Mouse (Mus musculus): ENCODE measurements around the gene Ablim1. TPM values are rescaled to one million over a fixed set of nuclear protein-coding genes. Genes with fewer than 3 reads are reported as not detected.
A peak's percentile ranks its signal among the peaks of the same experiment; 100 is the strongest.

Gene Ablim1
- polyA plus RNA-seq, 1 experiment from 2014 or later: 40.5 TPM

DNA sequence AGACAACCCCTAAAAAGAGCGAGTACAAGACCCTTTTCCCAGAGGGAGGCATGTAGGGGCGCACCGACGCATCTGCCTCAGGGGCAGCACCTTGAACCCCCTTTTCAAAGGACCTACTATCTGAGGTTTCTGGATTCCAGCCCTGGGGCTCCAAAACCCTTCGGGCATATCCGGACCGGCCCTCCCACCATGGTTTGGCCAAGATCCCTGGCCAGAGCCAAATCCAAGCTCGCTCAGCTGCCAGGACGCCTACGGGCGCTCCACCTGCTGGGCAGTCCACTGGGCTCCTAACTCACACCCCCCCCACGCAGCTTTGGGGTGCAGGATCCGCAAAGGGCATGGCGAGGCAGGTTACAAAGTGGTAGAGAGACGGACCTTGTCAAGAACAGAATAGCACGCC, 307.4 kb downstream of the Ablim1 start:
- Histone ChIP-seq H3K9ac (ENCODE audit: low read depth, low read length) (peak overlapping the region; percentile 64), H3K36me3 (ENCODE audit: insufficient read depth, low read length) (no peaks in the 10 kb centered on the region), H3K9me3 (replicated peaks; ENCODE audit: low read length) (no peaks in the 10 kb centered on the region), H3K4me2 (ENCODE audit: low read length) (peak overlapping the region; percentile 85), H3K4me3 (replicated peaks; ENCODE audit: low read depth, low read length) (peak overlapping the region; percentile 49), H3K27ac (peak overlapping the region; percentile 42; the same call in 1 of the 2 replicates), H3K4me1 (replicated peaks; ENCODE audit: insufficient read depth, low read length) (peaks cover 14% of the 10 kb centered on the region), H3K27me3 (ENCODE audit: insufficient read depth, low read length) (no peaks in the 10 kb centered on the region)
- no peak for DNase-seq (ENCODE audit: low spot score)
- TF ChIP-seq CTCF (IDR thresholded peaks at IDR 0.05; ENCODE audit: low read depth): peak; percentile 39; the same call in 1 of the 2 replicates
- 0 out of 2 replicates have a peak, but pooled peaks have one; percentile 9 for ATAC-seq (replicated peaks; ENCODE audit: low FRiP score, low read depth)
- 55% methylated on average over 16 of the region's 16 CpGs for WGBS

DNA sequence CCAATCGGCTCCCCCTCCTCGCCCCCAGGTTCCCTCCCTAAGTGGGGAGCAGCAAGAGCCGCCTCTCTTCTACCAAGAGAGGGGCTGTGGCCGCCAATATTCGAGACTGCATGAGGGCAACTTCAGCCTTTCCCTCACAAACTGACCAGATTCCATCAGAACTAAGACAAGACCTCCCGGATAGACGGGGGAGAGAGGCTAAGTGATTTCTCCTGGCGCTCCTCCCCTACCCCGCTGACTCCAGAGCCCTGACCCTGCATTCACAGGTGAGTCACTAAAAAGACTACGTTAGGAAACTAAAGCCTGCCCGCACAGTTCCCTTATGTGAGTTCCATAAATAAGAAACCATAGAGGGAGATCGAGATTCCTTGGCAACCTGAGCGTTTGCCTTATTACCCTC, 307.9 kb downstream of the Ablim1 start:
- ATAC-seq (replicated peaks; ENCODE audit: low FRiP score, low read depth): no peak
- Histone ChIP-seq H3K9me3 (replicated peaks; ENCODE audit: low read length) (no peaks in the 10 kb centered on the region), H3K27ac (no peak overlapping the region; the same call in 1 of the 2 replicates), H3K4me3 (replicated peaks; ENCODE audit: low read depth, low read length) (peak overlapping the region; percentile 49), H3K4me1 (replicated peaks; ENCODE audit: insufficient read depth, low read length) (peaks cover 14% of the 10 kb centered on the region), H3K27me3 (ENCODE audit: insufficient read depth, low read length) (no peaks in the 10 kb centered on the region), H3K4me2 (ENCODE audit: low read length) (peak overlapping the region; percentile 85), H3K9ac (ENCODE audit: low read depth, low read length) (peak overlapping the region; percentile 64), H3K36me3 (ENCODE audit: insufficient read depth, low read length) (no peaks in the 10 kb centered on the region)
- TF ChIP-seq CTCF (IDR thresholded peaks at IDR 0.05; ENCODE audit: low read depth): no peak
- WGBS: 47% methylated on average over 13 of the region's 13 CpGs
- no peak for DNase-seq (ENCODE audit: low spot score)

DNA sequence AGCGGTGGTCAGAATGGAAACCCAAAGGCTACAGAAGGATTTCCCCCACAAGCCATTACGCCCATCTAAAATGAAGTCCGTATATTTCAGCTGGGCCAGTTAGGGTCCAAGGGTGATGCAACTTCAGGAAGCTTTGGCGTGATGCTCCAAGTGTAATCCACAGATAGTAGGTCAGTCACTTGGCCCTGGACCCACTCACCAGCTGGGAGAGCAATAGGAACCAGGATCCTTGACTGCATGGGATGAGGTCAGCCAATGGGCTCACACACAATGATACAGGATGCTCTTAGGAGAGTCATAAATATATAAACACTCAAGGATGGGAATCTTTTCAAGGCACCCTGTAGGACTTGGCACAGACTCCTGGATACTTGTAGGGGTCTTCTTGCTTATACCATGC, 309.7 kb downstream of the Ablim1 start:
- ATAC-seq (replicated peaks; ENCODE audit: low FRiP score, low read depth) (no peak), DNase-seq (ENCODE audit: low spot score) (no peak)
- Histone ChIP-seq H3K27ac (no peak overlapping the region), H3K4me1 (replicated peaks; ENCODE audit: insufficient read depth, low read length) (peaks cover 14% of the 10 kb centered on the region), H3K27me3 (ENCODE audit: insufficient read depth, low read length) (no peaks in the 10 kb centered on the region), H3K4me2 (ENCODE audit: low read length) (no peak overlapping the region), H3K36me3 (ENCODE audit: insufficient read depth, low read length) (no peaks in the 10 kb centered on the region), H3K9ac (ENCODE audit: low read depth, low read length) (no peak overlapping the region), H3K9me3 (replicated peaks; ENCODE audit: low read length) (no peaks in the 10 kb centered on the region), H3K4me3 (replicated peaks; ENCODE audit: low read depth, low read length) (no peak overlapping the region)
- no peak for TF ChIP-seq CTCF (IDR thresholded peaks at IDR 0.05; ENCODE audit: low read depth)
- 91% methylated on average over 4 of the region's 4 CpGs for WGBS

GRCm38 (mm10) chr19:57003460-57003810, 311.3 kb downstream of the Ablim1 start:
- Histone ChIP-seq H3K27ac (peak overlapping the region; percentile 60), H3K27me3 (ENCODE audit: insufficient read depth, low read length) (no peaks in the 10 kb centered on the region), H3K4me1 (replicated peaks; ENCODE audit: insufficient read depth, low read length) (peaks cover 14% of the 10 kb centered on the region), H3K9ac (ENCODE audit: low read depth, low read length) (no peak overlapping the region), H3K4me2 (ENCODE audit: low read length) (peak overlapping the region; percentile 37), H3K4me3 (replicated peaks; ENCODE audit: low read depth, low read length) (no peak overlapping the region), H3K36me3 (ENCODE audit: insufficient read depth, low read length) (no peaks in the 10 kb centered on the region), H3K9me3 (replicated peaks; ENCODE audit: low read length) (no peaks in the 10 kb centered on the region)
- no peak for TF ChIP-seq CTCF (IDR thresholded peaks at IDR 0.05; ENCODE audit: low read depth)
- DNase-seq (ENCODE audit: low spot score) (peak; percentile 75), ATAC-seq (replicated peaks; ENCODE audit: low FRiP score, low read depth) (no peak)
- WGBS: 12% methylated on average over 7 of the region's 7 CpGs

DNA sequence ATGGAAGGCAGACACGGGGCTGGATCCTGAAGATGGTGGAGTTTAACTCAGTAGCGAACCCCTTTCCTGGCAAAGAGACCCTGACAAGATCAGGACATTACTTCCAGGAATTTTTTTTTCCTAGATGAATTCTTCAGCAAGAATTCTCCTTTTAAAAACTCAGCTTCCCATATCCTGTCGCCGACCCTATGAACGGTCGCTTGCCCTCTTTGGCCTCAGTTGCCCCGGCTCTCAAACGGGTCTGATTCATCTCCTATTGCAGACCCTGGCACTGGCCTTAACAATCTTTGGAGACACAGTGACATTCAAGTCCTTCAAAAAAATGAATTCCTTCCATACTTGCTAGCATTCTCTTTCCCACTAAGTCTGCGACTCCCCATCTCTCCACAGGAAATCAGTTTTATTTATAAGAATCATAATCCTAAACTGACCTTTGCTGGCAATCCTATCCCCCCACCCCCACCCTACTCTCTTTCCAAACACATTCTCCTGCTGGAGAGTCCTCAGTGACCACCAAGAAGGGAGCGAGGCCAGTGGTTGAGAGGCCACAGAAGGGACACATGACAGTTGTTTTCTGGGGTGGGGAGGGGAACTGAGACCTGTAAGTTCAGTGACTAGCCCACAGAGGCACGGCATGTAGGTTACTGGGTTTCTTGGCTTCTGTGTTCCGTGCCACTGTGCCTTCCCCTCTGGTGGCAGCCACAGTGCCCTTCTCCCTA, 311.8 kb downstream of the Ablim1 start:
- TF ChIP-seq CTCF (IDR thresholded peaks at IDR 0.05; ENCODE audit: low read depth): no peak
- peaks cover 14% of the 10 kb centered on the region for H3K4me1 ChIP-seq (replicated peaks; ENCODE audit: insufficient read depth, low read length)
- peak overlapping the region; percentile 37 for H3K4me2 ChIP-seq (ENCODE audit: low read length)
- no peaks in the 10 kb centered on the region for H3K27me3 ChIP-seq (ENCODE audit: insufficient read depth, low read length)
- H3K27ac ChIP-seq: peak overlapping the region; percentile 60
- no peak overlapping the region for H3K9ac ChIP-seq (ENCODE audit: low read depth, low read length)
- no peak for ATAC-seq (replicated peaks; ENCODE audit: low FRiP score, low read depth)
- 43% methylated on average over 12 of the region's 12 CpGs for WGBS
- H3K9me3 ChIP-seq (replicated peaks; ENCODE audit: low read length): no peaks in the 10 kb centered on the region
- DNase-seq (ENCODE audit: low spot score): peak; percentile 69
- no peaks in the 10 kb centered on the region for H3K36me3 ChIP-seq (ENCODE audit: insufficient read depth, low read length)
- H3K4me3 ChIP-seq (replicated peaks; ENCODE audit: low read depth, low read length): no peak overlapping the region

- H3K4me3 ChIP-seq (replicated peaks; ENCODE audit: low read depth, low read length): no peak overlapping the region
- 79% methylated on average over 4 of the region's 4 CpGs for WGBS
- H3K36me3 ChIP-seq (ENCODE audit: insufficient read depth, low read length): no peaks in the 10 kb centered on the region
- no peak for TF ChIP-seq CTCF (IDR thresholded peaks at IDR 0.05; ENCODE audit: low read depth)
- H3K4me2 ChIP-seq (ENCODE audit: low read length): no peak overlapping the region
- H3K27me3 ChIP-seq (ENCODE audit: insufficient read depth, low read length): no peaks in the 10 kb centered on the region
- ATAC-seq (replicated peaks; ENCODE audit: low FRiP score, low read depth): no peak
- H3K9ac ChIP-seq (ENCODE audit: low read depth, low read length): no peak overlapping the region
- peaks cover 23% of the 10 kb centered on the region for H3K4me1 ChIP-seq (replicated peaks; ENCODE audit: insufficient read depth, low read length)
- no peak for DNase-seq (ENCODE audit: low spot score)
- 0 out of 2 replicates have a peak overlapping the region, but pooled peaks have one; percentile 19 for H3K27ac ChIP-seq
- H3K9me3 ChIP-seq (replicated peaks; ENCODE audit: low read length): no peaks in the 10 kb centered on the region
These were observed 312.8 kb downstream of the Ablim1 start for GRCm38 (mm10) chr19:57001926-57002325.
